Mouse (Mus musculus) left cerebral cortex, adult 9 months (tissue): ENCODE data around the gene Rgs6.

ENCODE experiments used
- DNase-seq, 2 experiments: peaks; one replicate each; pipeline ENCODE4 v3.0.0; 2022; ENCODE audit warnings: low spot score in 2 of 2

The Rgs6 gene

GRCm38 (mm10) chr12:82970521-82971105, 382.5 kb downstream of the Rgs6 start:
- DNase-seq: peak; percentile 42 to 73

- DNase-seq: peak in 1 of 2 experiments; percentile 33
Measured at GRCm38 (mm10) chr12:82971176-82971575, 383.1 kb downstream of the Rgs6 start.

GRCm38 (mm10) chr12:82972661-82973060, 384.6 kb downstream of the Rgs6 start:
- no peak for DNase-seq

GRCm38 (mm10) chr12:82973771-82974170, 385.7 kb downstream of the Rgs6 start:
- no peak for DNase-seq

- DNase-seq: no peak
Measured at GRCm38 (mm10) chr12:82978275-82978674, 390.2 kb downstream of the Rgs6 start.

- DNase-seq: no peak
Measured at GRCm38 (mm10) chr12:82982716-82983115, 394.6 kb downstream of the Rgs6 start.

GRCm38 (mm10) chr12:82985300-82985699, 397.2 kb downstream of the Rgs6 start:
- no peak for DNase-seq

- no peak for DNase-seq
Measured at GRCm38 (mm10) chr12:82987661-82988060, 399.6 kb downstream of the Rgs6 start.

- no peak for DNase-seq
Measured at GRCm38 (mm10) chr12:82993905-82994304, 405.8 kb downstream of the Rgs6 start.

GRCm38 (mm10) chr12:82996775-82997174, 408.7 kb downstream of the Rgs6 start:
- peak in 1 of 2 experiments; percentile 46 for DNase-seq

- peak in 1 of 2 experiments; percentile 50 for DNase-seq
Measured at GRCm38 (mm10) chr12:82998682-82999332, 410.7 kb downstream of the Rgs6 start.

GRCm38 (mm10) chr12:82999333-83000032, 411.4 kb downstream of the Rgs6 start:
- no peak for DNase-seq

GRCm38 (mm10) chr12:83000033-83000570, 412.0 kb downstream of the Rgs6 start:
- no peak for DNase-seq

GRCm38 (mm10) chr12:83000957-83001356, 412.9 kb downstream of the Rgs6 start:
- DNase-seq: no peak

GRCm38 (mm10) chr12:83004014-83004682, 416.1 kb downstream of the Rgs6 start:
- peak in 1 of 2 experiments; percentile 42 for DNase-seq

- no peak for DNase-seq
Measured at GRCm38 (mm10) chr12:83011056-83011565, 423.0 kb downstream of the Rgs6 start.

GRCm38 (mm10) chr12:83013918-83014691, 426.0 kb downstream of the Rgs6 start:
- no peak for DNase-seq

- DNase-seq: no peak
Measured at GRCm38 (mm10) chr12:83014848-83015247, 426.8 kb downstream of the Rgs6 start.

- DNase-seq: no peak
Measured at GRCm38 (mm10) chr12:83015366-83015765, 427.3 kb downstream of the Rgs6 start.

GRCm38 (mm10) chr12:83016486-83016885, 428.4 kb downstream of the Rgs6 start:
- DNase-seq: no peak

GRCm38 (mm10) chr12:83018005-83018404, 429.9 kb downstream of the Rgs6 start:
- peak in 1 of 2 experiments; percentile 91 for DNase-seq
